Mouse (Mus musculus) heart, embryonic 11.5 days (tissue): ENCODE measurements around the gene Tcf12. TPM values are rescaled to one million over a fixed set of nuclear protein-coding genes. Genes with fewer than 3 reads are reported as not detected.

ENCODE experiments used
- ATAC-seq: fragments of 200-750 bp; cut with Nextera tagmentation; replicated peaks from 2 replicates; pipeline ENCODE4 v1.8.0; 2017; ENCODE audit warnings: moderate library complexity; ENCODE audit not compliant: insufficient number of reproducible peaks, low FRiP score, low TSS enrichment
- H3K27ac ChIP-seq: fragments of 300-500 bp; sonication (generic); 2 replicates; pipeline ENCODE4 v1.5.1; 2014; ENCODE audit warnings: mild to moderate bottlenecking, low read depth, low read length
- H3K27me3 ChIP-seq: fragments of 300-500 bp; sonication (generic); 2 replicates; pipeline ENCODE4 v1.6.1; 2014; ENCODE audit warnings: mild to moderate bottlenecking, low read length, mixed read lengths; ENCODE audit not compliant: control insufficient read depth, insufficient read depth
- H3K36me3 ChIP-seq: fragments of 300-500 bp; sonication (generic); 2 replicates; pipeline ENCODE4 v1.6.1; 2014; ENCODE audit warnings: mild to moderate bottlenecking, low read length, moderate library complexity, mixed read lengths; ENCODE audit not compliant: control insufficient read depth, insufficient read depth
- H3K4me1 ChIP-seq: fragments of 300-500 bp; sonication (generic); 2 replicates; pipeline ENCODE4 v1.6.1; 2014; ENCODE audit warnings: low read length; ENCODE audit not compliant: control insufficient read depth, insufficient read depth
- H3K4me2 ChIP-seq: fragments of 300-500 bp; sonication (generic); 2 replicates; pipeline ENCODE4 v1.6.1; 2014; ENCODE audit warnings: mild to moderate bottlenecking, moderate library complexity
- H3K4me3 ChIP-seq: fragments of 300-500 bp; sonication (generic); 2 replicates; pipeline ENCODE4 v1.5.1; 2014; ENCODE audit warnings: low read depth, low read length
- H3K9ac ChIP-seq: fragments of 300-500 bp; sonication (generic); 2 replicates; pipeline ENCODE4 v1.6.1; 2014; ENCODE audit warnings: mild to moderate bottlenecking, low read depth, low read length, moderate library complexity
- H3K9me3 ChIP-seq: fragments of 300-500 bp; sonication (generic); replicated peaks from 2 replicates; pipeline ENCODE4 v1.6.1; 2016; ENCODE audit warnings: low read length; ENCODE audit not compliant: control insufficient read depth
- WGBS: fragments of 180-500 bp; shearing (Covaris S2); extraction: QIAGEN DNeasy Blood & Tissue Kit; methylation state at CpG from one replicate; pipeline ENCODE4 v1.1.7; 2014; ENCODE audit not compliant: insufficient replicate concordance; 5-methylcytosine and 5-hydroxymethylcytosine counted together
- polyA plus RNA-seq: library from polyadenylated mRNA; unstranded; fragments of >200 nt; fragmentation: Nextera tagmentation; extraction: Ambion mirVana; gene quantifications from 2 replicates; pipeline ENCODE4 v1.2.1, GENCODE M21; 2014

Tcf12 gene
- polyA plus RNA-seq, 1 experiment from 2014 or later = 51.8 TPM

DNA sequence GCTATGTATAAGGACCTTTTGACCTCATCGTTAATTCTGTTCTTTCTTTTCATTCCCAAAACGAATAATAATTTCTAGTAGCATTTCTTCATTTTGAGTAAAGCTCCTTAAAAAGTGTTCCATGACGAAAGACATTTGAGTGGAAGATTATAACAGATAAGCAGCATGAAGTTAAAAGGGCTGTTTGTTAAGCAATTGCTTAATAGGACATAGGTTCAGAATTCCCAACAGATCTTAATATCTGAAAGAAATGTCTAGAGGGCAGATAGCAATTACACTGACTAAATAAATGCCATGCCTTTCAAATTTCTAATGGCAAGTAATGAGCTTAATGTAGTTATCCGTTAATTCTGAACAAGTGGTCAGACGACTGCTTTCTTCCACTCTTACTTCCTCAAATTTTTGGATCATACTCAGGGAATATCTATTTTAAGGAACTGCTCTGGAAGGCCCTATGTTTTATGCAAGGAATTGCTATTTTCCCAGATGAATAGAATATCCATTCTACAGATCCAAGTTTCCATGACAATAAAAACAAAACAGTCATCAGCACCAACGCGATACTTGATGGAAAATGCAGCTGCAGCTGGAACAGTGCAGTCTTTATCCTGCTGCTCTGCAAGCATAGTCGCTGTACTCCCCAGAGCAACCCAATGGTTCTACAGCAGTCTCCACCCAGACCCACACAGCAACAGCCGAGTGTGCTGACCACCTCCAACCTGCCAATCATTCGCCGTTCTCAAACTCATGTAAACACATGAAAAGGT is 152.2 kb downstream of the Tcf12 start:
- H3K4me2 ChIP-seq = no peak overlapping the region
- H3K9ac ChIP-seq = no peak overlapping the region
- H3K27me3 ChIP-seq = no peaks in the 10 kb centered on the region
- H3K4me3 ChIP-seq = no peak overlapping the region
- no peak overlapping the region for H3K27ac ChIP-seq
- no peaks in the 10 kb centered on the region for H3K9me3 ChIP-seq
- WGBS = 76% methylated on average over 11 of the region's 11 CpGs
- no peaks in the 10 kb centered on the region for H3K4me1 ChIP-seq
- no peaks in the 10 kb centered on the region for H3K36me3 ChIP-seq
- ATAC-seq = no peak

DNA sequence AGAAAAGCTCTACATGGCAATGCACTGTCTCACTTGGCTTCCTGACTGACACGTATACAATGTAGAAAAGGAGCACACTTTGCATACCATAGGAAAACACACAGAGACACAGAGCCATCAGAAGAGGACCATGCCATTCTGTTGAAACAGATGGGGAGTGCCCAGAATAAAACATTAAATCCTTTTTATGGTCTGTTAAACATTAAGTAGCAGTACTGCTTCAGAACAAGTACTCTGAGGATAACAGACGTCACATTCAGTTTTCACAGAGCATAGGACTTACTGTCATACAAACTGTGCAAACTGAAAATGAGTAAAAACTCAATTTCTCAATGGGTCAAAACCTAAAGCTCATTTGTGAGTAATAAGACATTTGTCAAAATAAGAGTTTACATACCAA is 158.5 kb downstream of the Tcf12 start:
- Histone ChIP-seq H3K9me3 (no peaks in the 10 kb centered on the region), H3K4me3 (no peak overlapping the region), H3K4me2 (no peak overlapping the region), H3K36me3 (no peaks in the 10 kb centered on the region), H3K27ac (no peak overlapping the region), H3K4me1 (0 out of 2 replicates have a peak, but pooled peaks cover 3% of the 10 kb centered on the region), H3K9ac (no peak overlapping the region), H3K27me3 (no peaks in the 10 kb centered on the region)
- ATAC-seq = no peak
- 80% methylated on average over 2 of the region's 2 CpGs for WGBS

DNA sequence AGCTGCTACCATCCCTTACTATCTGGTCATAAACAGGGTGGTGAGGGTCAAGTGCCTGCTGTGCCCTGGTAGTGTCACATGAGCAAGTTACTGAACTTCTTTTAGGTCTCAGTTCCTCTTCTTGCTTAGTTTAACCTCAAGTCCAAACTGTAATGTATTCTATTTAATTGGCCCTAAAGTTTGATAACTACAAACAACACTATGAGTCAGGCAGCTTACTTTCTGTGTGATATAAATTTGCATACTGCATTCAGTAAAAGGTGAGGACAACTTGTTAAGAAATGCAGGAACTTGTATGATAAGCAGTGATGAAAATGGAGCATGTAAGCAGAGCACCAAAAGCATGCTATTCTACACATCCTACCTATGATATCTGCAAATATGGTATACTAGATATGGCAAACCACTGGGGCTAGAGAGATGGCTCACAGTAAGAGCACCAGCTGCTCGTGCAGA is 159.0 kb downstream of the Tcf12 start:
- Histone ChIP-seq H3K4me3 (no peak overlapping the region), H3K36me3 (no peaks in the 10 kb centered on the region), H3K9me3 (no peaks in the 10 kb centered on the region), H3K4me1 (0 out of 2 replicates have a peak, but pooled peaks cover 3% of the 10 kb centered on the region), H3K27me3 (no peaks in the 10 kb centered on the region), H3K4me2 (no peak overlapping the region), H3K27ac (no peak overlapping the region), H3K9ac (no peak overlapping the region)
- no peak for ATAC-seq
- 71% methylated on average over 1 of the region's 1 CpGs for WGBS

DNA sequence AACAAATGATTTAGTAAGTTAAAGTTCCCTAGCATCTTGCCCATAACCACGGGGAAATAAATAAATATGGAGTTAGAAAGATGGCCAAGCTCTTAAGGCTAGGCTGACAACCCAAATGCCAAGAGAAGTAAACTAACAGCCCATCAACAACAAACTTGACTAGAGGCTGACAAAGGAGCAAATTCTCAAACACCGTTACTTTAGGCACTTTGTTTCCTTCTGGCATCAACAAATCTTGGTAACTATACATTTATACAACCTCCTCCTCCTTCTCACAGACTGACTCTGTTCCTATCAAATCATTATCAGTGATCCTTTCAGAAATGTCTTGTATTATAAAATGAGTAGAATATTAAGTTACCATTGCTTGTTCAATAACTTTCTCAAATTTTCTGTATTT is 159.7 kb downstream of the Tcf12 start:
- no peak for ATAC-seq
- H3K4me2 ChIP-seq = no peak overlapping the region
- no peaks in the 10 kb centered on the region for H3K36me3 ChIP-seq
- H3K27me3 ChIP-seq = no peaks in the 10 kb centered on the region
- H3K4me3 ChIP-seq = no peak overlapping the region
- H3K9ac ChIP-seq = no peak overlapping the region
- no peak overlapping the region for H3K27ac ChIP-seq
- WGBS = 88% methylated on average over 2 of the region's 2 CpGs
- 0 out of 2 replicates have a peak, but pooled peaks cover 3% of the 10 kb centered on the region for H3K4me1 ChIP-seq
- H3K9me3 ChIP-seq = no peaks in the 10 kb centered on the region

DNA sequence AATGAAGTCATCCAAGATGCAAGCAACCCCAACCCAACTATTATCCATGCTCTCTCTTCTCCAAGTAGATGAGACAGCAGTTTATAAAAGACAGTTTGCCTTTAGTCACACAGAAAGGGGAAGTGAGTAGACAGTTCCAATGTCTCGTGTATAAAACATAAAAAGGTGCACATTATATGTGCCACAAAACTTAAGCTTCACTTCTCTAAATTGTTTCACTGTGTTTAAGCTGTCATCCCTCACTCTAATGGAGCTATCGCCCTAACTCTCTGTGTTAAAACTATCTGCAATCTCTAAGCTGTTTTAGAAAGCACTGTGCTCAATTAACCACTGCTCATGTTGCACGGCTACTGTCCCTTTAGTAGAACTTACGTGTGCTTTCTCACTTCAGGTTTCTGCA is 160.3 kb downstream of the Tcf12 start:
- Histone ChIP-seq H3K36me3 (no peaks in the 10 kb centered on the region), H3K27ac (no peak overlapping the region), H3K9me3 (no peaks in the 10 kb centered on the region), H3K9ac (no peak overlapping the region), H3K4me1 (0 out of 2 replicates have a peak, but pooled peaks cover 3% of the 10 kb centered on the region), H3K4me3 (no peak overlapping the region), H3K27me3 (no peaks in the 10 kb centered on the region), H3K4me2 (no peak overlapping the region)
- 80% methylated on average over 4 of the region's 4 CpGs for WGBS
- no peak for ATAC-seq

DNA sequence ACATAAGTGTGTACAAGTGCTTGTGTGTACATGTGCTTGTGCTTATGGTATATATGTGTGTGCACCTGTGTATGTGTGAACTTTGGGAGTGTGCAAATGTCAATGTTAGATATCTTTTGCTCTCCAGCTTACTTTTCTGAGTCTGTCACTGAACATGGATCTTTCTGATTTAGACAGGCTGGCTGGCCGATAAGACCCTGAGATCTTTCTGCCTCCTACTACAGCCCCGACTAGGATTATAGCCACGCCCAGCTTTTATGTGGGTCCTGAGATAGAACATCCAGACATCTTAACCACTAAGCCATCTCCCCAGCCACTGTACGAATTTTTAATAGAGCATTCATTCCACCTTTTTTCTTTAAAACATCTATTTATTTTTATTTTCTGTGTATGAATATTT is 166.9 kb downstream of the Tcf12 start:
- H3K27ac ChIP-seq = no peak overlapping the region
- H3K9ac ChIP-seq = no peak overlapping the region
- no peaks in the 10 kb centered on the region for H3K36me3 ChIP-seq
- no peak for ATAC-seq
- no peaks in the 10 kb centered on the region for H3K9me3 ChIP-seq
- H3K4me3 ChIP-seq = no peak overlapping the region
- WGBS = 74% methylated on average over 4 of the region's 4 CpGs
- H3K4me1 ChIP-seq = no peaks in the 10 kb centered on the region
- no peak overlapping the region for H3K4me2 ChIP-seq
- H3K27me3 ChIP-seq = no peaks in the 10 kb centered on the region

DNA sequence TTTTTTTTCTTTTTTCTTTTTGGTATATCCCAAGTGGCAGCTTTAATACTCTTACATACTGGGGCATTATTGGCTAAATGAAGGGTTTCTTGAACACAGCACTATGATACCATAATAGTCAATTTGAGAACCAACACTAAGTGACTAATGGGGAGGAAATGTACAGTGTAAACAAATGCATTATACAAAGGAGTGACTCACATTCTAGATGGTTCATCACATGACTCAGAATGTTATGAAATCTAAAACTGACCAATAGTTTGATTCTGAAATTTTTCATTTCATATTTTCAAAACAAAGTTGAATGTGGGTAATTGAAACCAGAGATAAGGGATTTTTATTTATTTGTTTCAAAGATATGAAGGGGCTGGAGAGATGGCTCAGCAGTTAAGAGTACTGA is 169.2 kb downstream of the Tcf12 start:
- Histone ChIP-seq H3K27me3 (no peaks in the 10 kb centered on the region), H3K9me3 (no peaks in the 10 kb centered on the region), H3K36me3 (no peaks in the 10 kb centered on the region), H3K4me3 (no peak overlapping the region), H3K9ac (no peak overlapping the region), H3K4me2 (no peak overlapping the region), H3K27ac (no peak overlapping the region), H3K4me1 (no peaks in the 10 kb centered on the region)
- no peak for ATAC-seq

DNA sequence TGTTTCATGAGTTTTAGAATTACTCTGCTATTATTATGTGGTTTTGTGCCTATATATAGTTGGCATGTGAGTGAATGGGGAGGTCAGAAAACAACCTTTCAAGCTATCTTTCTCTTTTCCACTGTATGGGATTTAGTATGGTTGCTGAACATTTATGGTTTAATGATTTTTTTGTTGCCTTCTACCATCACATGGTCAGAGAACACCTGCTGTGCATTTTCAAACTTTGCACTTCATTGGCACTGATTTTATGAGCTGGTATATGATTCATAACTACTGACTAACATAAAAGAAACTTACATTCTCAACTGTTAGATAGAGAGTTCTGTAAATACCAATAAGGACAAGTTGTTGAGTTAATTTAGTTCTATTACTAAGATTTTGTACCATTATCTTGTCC is 171.7 kb downstream of the Tcf12 start:
- no peaks in the 10 kb centered on the region for H3K4me1 ChIP-seq
- H3K4me2 ChIP-seq = no peak overlapping the region
- H3K9ac ChIP-seq = no peak overlapping the region
- ATAC-seq = no peak
- H3K27ac ChIP-seq = no peak overlapping the region
- H3K36me3 ChIP-seq = no peaks in the 10 kb centered on the region
- H3K4me3 ChIP-seq = no peak overlapping the region
- H3K9me3 ChIP-seq = no peaks in the 10 kb centered on the region
- no peaks in the 10 kb centered on the region for H3K27me3 ChIP-seq

DNA sequence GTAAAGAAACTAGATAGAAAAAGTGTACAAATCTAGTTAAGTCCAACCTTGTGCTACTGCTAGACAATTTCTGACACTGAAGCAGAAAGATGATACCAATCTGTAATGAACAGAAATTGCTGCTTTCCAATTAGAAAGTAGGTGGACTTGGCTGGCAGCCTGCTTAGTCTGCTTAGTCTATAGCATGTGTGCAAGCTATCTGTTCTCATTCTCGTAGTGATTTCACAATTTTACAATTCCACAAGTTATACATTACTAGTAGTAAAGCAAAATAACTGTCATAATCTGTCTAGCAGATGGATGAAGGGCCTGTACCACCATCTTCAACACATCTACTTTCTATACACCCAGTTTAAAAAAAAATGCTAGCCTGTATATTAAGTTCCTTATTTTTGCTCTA is 175.5 kb downstream of the Tcf12 start:
- no peak overlapping the region for H3K4me2 ChIP-seq
- H3K4me3 ChIP-seq = no peak overlapping the region
- H3K36me3 ChIP-seq = no peaks in the 10 kb centered on the region
- H3K27ac ChIP-seq = no peak overlapping the region
- ATAC-seq = no peak
- no peaks in the 10 kb centered on the region for H3K27me3 ChIP-seq
- H3K9ac ChIP-seq = no peak overlapping the region
- no peaks in the 10 kb centered on the region for H3K4me1 ChIP-seq
- H3K9me3 ChIP-seq = no peaks in the 10 kb centered on the region
- 83% methylated on average over 1 of the region's 1 CpGs for WGBS
